ENCODE assay signal across 13 mouse cellular contexts in genomic region chr1:64970685-64971084, GRCm38 (mm10). TPM values are rescaled to one million over a fixed set of nuclear protein-coding genes. Genes with fewer than 3 reads are reported as not detected.
DNase-seq lines count a peak whose midpoint lies in the region; ATAC-seq and TF ChIP-seq lines count a peak whose summit lies in the region.
"Had no signal": no experiment of that assay in that cellular context is flagged by ENCODE, and none has a peak within 500 bp of the region (broad histone marks: within the 10 kb centered on the region; RNA-seq: fewer than 3 reads in every experiment).

No protein-coding gene starts in this region.

- ATAC-seq in lung, embryonic 14.5 days (ENCODE audit: insufficient read depth), result no peak
- ATAC-seq: midbrain, embryonic 13.5 days; Patski had no signal

- no peaks in the 10 kb centered on the region for H3K36me3 ChIP-seq in lung, embryonic 14.5 days (ENCODE audit: insufficient read depth)
- H3K36me3 ChIP-seq: embryonic facial prominence, embryonic 10.5 days; heart, embryonic 12.5 days; midbrain, embryonic 13.5 days had no signal

- peak; percentile 18 for DNase-seq in lung, embryonic 14.5 days
- DNase-seq in lung, adult 2 months, result no peak
- DNase-seq in NIH3T3 (ENCODE audit: low read depth), result peak; percentile 14
- DNase-seq in lung, postnatal 36 days, result peak; percentile 64
- peak; percentile 14 for DNase-seq in thymus, postnatal 25 days
- DNase-seq in MN1 (ENCODE audit: low spot score), result no peak
- DNase-seq in urinary bladder, postnatal 36 days (ENCODE audit: low spot score in 2 of 2), result no peak
- DNase-seq: cerebellum, adult 18-20 months; left cerebral cortex, postnatal 4 days had no signal

- H3K27ac ChIP-seq in lung, embryonic 14.5 days (ENCODE audit: low read depth), result no peak overlapping the region
- H3K27ac ChIP-seq: embryonic facial prominence, embryonic 10.5 days; midbrain, embryonic 13.5 days had no signal

- 51% methylated on average over 5 of the region's 5 CpGs for WGBS in lung, embryonic 14.5 days
- WGBS in lung, adult 2 months, result 32% methylated on average over 5 of the region's 5 CpGs

- no peak for TF ChIP-seq POLR2A in lung, adult 2 months (IDR thresholded peaks at IDR 0.05; ENCODE audit: borderline replicate concordance, extremely low read depth, low read depth, low read length)

- no peaks in the 10 kb centered on the region for H3K4me1 ChIP-seq in lung, embryonic 14.5 days (ENCODE audit: insufficient read depth)
- H3K4me1 ChIP-seq in lung, adult 2 months (ENCODE audit: control insufficient read depth, insufficient read depth, low read length), result no peaks in the 10 kb centered on the region
- H3K4me1 ChIP-seq: heart, embryonic 12.5 days had no signal

- H3K4me3 ChIP-seq in lung, embryonic 14.5 days (ENCODE audit: low read depth, low read length), result no peak overlapping the region
- no peak overlapping the region for H3K4me3 ChIP-seq in lung, adult 2 months (replicated peaks; ENCODE audit: extremely low read depth, low read depth, low read length)
- H3K4me3 ChIP-seq: embryonic facial prominence, embryonic 10.5 days; heart, embryonic 12.5 days; midbrain, embryonic 13.5 days had no signal

- H3K9me3 ChIP-seq in lung, embryonic 14.5 days (ENCODE audit: low read depth, low read length), result no peaks in the 10 kb centered on the region
- H3K9me3 ChIP-seq: embryonic facial prominence, embryonic 10.5 days; heart, embryonic 12.5 days; midbrain, embryonic 13.5 days had no signal

- no peaks in the 10 kb centered on the region for H3K27me3 ChIP-seq in lung, embryonic 14.5 days (ENCODE audit: insufficient read depth, low read length)
- H3K27me3 ChIP-seq: heart, embryonic 12.5 days; Patski had no signal

- H3K9ac ChIP-seq in lung, embryonic 14.5 days, result no peak overlapping the region
- H3K9ac ChIP-seq: heart, embryonic 12.5 days; midbrain, embryonic 13.5 days had no signal

- TF ChIP-seq CTCF in lung, embryonic 14.5 days (IDR thresholded peaks at IDR 0.05; ENCODE audit: low read depth), result no peak
- TF ChIP-seq CTCF in lung, adult 2 months (IDR thresholded peaks at IDR 0.05; ENCODE audit: insufficient read depth, low read length), result no peak

- H3K4me2 ChIP-seq in lung, embryonic 14.5 days, result no peak overlapping the region
- H3K4me2 ChIP-seq: heart, embryonic 12.5 days; midbrain, embryonic 13.5 days had no signal

RNA-seq across cellular contexts. Expression of gene Plekhm3, which starts 14.1 kb away (rescaled TPM):
- polyA plus RNA-seq in lung, embryonic 14.5 days (2014; fragmentation: Nextera tagmentation; extraction: Ambion mirVana), result 8.1 and 9.2 TPM in 2 replicates
- 6.9 and 10.5 TPM in 2 replicates for polyA plus RNA-seq in lung, adult 2 months (2012; rRNA removed)

Comparison
In these comparisons a context has a peak if more than half of its experiments do, and no peak if none do; other contexts are left out.
1. DNase-seq: peak in lung, embryonic 14.5 days (single experiment), NIH3T3 (single experiment), lung, postnatal 36 days (single experiment) and thymus, postnatal 25 days (single experiment); none in lung, adult 2 months (single experiment), MN1 (single experiment) and urinary bladder, postnatal 36 days (0 of 2).